Mouse (Mus musculus) C2C12 (cell line): ENCODE data around the gene F13a1. TPM values are rescaled to one million over a fixed set of nuclear protein-coding genes. Genes with fewer than 3 reads are reported as not detected.

Experiments used
- H3K27me3 ChIP-seq: one replicate; pipeline ENCODE4 v1.6.1; 2011; ENCODE audit not compliant: control insufficient read depth, insufficient read depth, insufficient read length
- H3K36me3 ChIP-seq: one replicate; pipeline ENCODE4 v1.6.1; 2011; ENCODE audit not compliant: control insufficient read depth, insufficient read depth
- H3K4me3 ChIP-seq: one replicate; pipeline ENCODE4 v1.5.1; 2011; ENCODE audit warnings: mild to moderate bottlenecking, control low read depth; ENCODE audit not compliant: poor library complexity, insufficient read depth, severe bottlenecking
- H3K79me2 ChIP-seq: one replicate; pipeline ENCODE4 v1.6.1; 2011; ENCODE audit not compliant: control insufficient read depth, insufficient read depth
- H3K79me3 ChIP-seq: one replicate; pipeline ENCODE4 v1.6.1; 2011; ENCODE audit warnings: low read depth, control low read depth
- H3ac ChIP-seq: one replicate; pipeline ENCODE3; 2011; ENCODE audit warnings: low read depth; ENCODE audit not compliant: control insufficient read depth, insufficient read length
- CEBPB ChIP-seq: IDR thresholded peaks from one replicate; pipeline ENCODE4 v1.6.1; 2011; ENCODE audit warnings: low read depth, mild to moderate bottlenecking, control low read depth, moderate library complexity
- CTCF ChIP-seq: IDR thresholded peaks from one replicate; pipeline ENCODE4 v1.5.1; 2011; ENCODE audit not compliant: control insufficient read depth, insufficient read depth, insufficient read length
- FOSL1 ChIP-seq: IDR thresholded peaks from one replicate; pipeline ENCODE4 v1.8.0; 2011; ENCODE audit warnings: mild to moderate bottlenecking, low read length; ENCODE audit not compliant: poor library complexity, insufficient read depth, severe bottlenecking
- MAX ChIP-seq: IDR thresholded peaks from one replicate; pipeline ENCODE4 v1.6.1; 2011; ENCODE audit warnings: mild to moderate bottlenecking, control low read depth
- MYOD1 ChIP-seq: IDR thresholded peaks from one replicate; pipeline ENCODE4 v1.6.1; 2011; ENCODE audit warnings: low read depth; ENCODE audit not compliant: control insufficient read depth, insufficient read length
- MYOG ChIP-seq: IDR thresholded peaks from one replicate; pipeline ENCODE4 v1.6.1; 2011; ENCODE audit not compliant: control insufficient read depth, insufficient read length; ENCODE audit errors: extremely low read depth
- USF1 ChIP-seq: IDR thresholded peaks from one replicate; pipeline ENCODE4 v1.6.1; 2011; ENCODE audit warnings: low read depth, mild to moderate bottlenecking, control low read depth, moderate library complexity
- polyA plus RNA-seq: library from polyadenylated mRNA; unstranded; fragments of >200 nt; fragmentation: generic; extraction: Trizol; gene quantifications from one replicate; pipeline ENCODE4 v1.2.1, GENCODE M21; 2012; ENCODE audit warnings: missing spikeins

F13a1 gene
- polyA plus RNA-seq, 1 experiment: 0.01 TPM

DNA sequence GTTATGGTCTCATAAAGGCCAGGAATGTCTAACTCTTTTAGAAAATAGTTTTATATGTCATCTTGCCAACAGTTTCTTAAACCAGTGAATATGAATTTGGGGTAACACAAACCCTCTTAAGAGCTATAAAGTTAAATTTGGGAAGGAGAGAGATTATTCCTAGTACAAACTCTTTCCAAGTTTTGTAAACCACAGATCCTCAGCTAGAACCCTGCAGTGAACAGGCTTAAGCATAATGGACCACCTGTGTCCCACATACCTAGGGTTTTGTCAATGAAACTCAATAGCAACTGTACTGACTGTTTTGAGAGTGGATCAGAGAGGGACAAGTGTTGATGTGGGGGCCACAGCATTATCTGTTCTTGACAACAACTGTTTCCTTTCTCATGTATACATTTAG lies 96.4 kb downstream of the F13a1 start:
- TF ChIP-seq CTCF (no peak), MAX (no peak), MYOG (no peak), FOSL1 (no peak), MYOD1 (no peak), CEBPB (no peak), USF1 (no peak)
- no peaks in the 10 kb centered on the region for H3K79me2 ChIP-seq

GRCm38 (mm10) chr13:36941891-36942290 lies 108.2 kb downstream of the F13a1 start:
- H3K36me3 ChIP-seq: no peaks in the 10 kb centered on the region
- TF ChIP-seq USF1 (no peak), MYOD1 (no peak), CEBPB (no peak), MAX (no peak), FOSL1 (no peak), MYOG (no peak), CTCF (no peak)
- H3K27me3 ChIP-seq: no peaks in the 10 kb centered on the region
- H3K79me2 ChIP-seq: no peaks in the 10 kb centered on the region
- H3K4me3 ChIP-seq: no peak overlapping the region
- no peaks in the 10 kb centered on the region for H3K79me3 ChIP-seq
- no peak overlapping the region for H3ac ChIP-seq

More for the DNA sequence above, 96.4 kb downstream of the F13a1 start:
- Histone ChIP-seq H3ac (no peak overlapping the region), H3K4me3 (no peak overlapping the region), H3K79me3 (no peaks in the 10 kb centered on the region), H3K36me3 (no peaks in the 10 kb centered on the region), H3K27me3 (no peaks in the 10 kb centered on the region)

DNA sequence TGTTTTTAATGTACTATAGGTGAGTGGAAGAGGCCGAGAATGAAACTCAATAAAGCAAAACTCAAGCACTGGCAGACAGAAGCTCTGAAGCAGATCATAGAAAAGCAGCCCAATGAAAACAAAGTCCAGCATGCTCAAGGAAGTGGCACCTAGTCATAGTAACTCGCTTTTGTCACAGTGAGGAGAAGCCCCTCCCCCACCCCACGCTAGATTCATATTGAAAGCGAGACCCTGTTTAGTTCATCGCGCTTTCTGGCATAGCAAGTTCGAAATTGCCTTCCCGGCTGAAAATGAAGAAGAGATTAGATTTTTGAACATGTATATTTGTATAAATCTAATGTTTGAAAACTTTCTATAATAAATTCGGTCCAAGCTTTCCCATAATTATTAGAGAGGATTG lies 118.0 kb downstream of the F13a1 start:
- no peak overlapping the region for H3ac ChIP-seq
- H3K36me3 ChIP-seq: no peaks in the 10 kb centered on the region
- H3K27me3 ChIP-seq: no peaks in the 10 kb centered on the region
- no peak overlapping the region for H3K4me3 ChIP-seq
- no peaks in the 10 kb centered on the region for H3K79me3 ChIP-seq
- TF ChIP-seq FOSL1 (no peak), MYOG (no peak), CTCF (no peak), USF1 (no peak), MAX (no peak), MYOD1 (no peak), CEBPB (no peak)
- H3K79me2 ChIP-seq: no peaks in the 10 kb centered on the region

- Histone ChIP-seq H3K36me3 (no peaks in the 10 kb centered on the region), H3K79me3 (no peaks in the 10 kb centered on the region), H3K79me2 (no peaks in the 10 kb centered on the region), H3ac (no peak overlapping the region), H3K27me3 (no peaks in the 10 kb centered on the region), H3K4me3 (no peak overlapping the region)
- TF ChIP-seq USF1 (no peak), MYOD1 (no peak), MAX (no peak), CEBPB (no peak)
These were observed 130.3 kb downstream of the F13a1 start for GRCm38 (mm10) chr13:36919737-36920136.

GRCm38 (mm10) chr13:36903885-36904284 lies 146.2 kb downstream of the F13a1 start:
- TF ChIP-seq MYOG: no peak
- no peak for TF ChIP-seq MYOD1
- no peak for TF ChIP-seq CEBPB
- TF ChIP-seq MAX: no peak
- no peak for TF ChIP-seq FOSL1
- no peak for TF ChIP-seq CTCF
- no peak for TF ChIP-seq USF1
- no peak overlapping the region for H3K4me3 ChIP-seq
- no peaks in the 10 kb centered on the region for H3K27me3 ChIP-seq
- no peak overlapping the region for H3ac ChIP-seq
- no peaks in the 10 kb centered on the region for H3K79me3 ChIP-seq
- H3K79me2 ChIP-seq: no peaks in the 10 kb centered on the region
- no peaks in the 10 kb centered on the region for H3K36me3 ChIP-seq

DNA sequence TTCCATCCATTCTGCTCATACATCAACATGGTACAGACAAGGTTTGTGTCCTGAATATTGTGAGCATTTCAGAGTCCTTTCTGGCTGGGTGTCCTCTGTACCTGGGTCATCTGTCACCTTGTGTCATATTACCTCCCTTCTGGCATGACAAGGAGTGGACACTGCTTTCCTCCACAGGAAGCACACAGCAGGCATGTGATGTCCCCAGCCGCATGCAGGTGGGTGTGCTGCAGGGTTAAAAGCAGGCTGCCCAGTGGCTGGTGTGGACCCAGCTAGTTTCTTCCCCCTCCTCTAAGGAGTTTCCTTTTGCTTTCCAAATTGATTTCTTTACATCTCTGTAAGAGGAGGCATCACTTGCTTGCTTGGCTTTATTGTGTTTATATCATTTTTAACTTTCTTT lies 146.6 kb downstream of the F13a1 start:
- no peaks in the 10 kb centered on the region for H3K79me3 ChIP-seq
- H3K79me2 ChIP-seq: no peaks in the 10 kb centered on the region
- H3K27me3 ChIP-seq: no peaks in the 10 kb centered on the region
- TF ChIP-seq MYOD1 (no peak), MYOG (no peak), MAX (no peak), USF1 (no peak), CTCF (no peak), FOSL1 (no peak), CEBPB (no peak)
- H3K36me3 ChIP-seq: no peaks in the 10 kb centered on the region
- H3ac ChIP-seq: no peak overlapping the region
- no peak overlapping the region for H3K4me3 ChIP-seq
